Mouse (Mus musculus) MEL (cell line): Measurements from ENCODE around the gene Stat4. TPM values are rescaled to one million over a fixed set of nuclear protein-coding genes. Genes with fewer than 3 reads are reported as not detected.

Experiments
- DNase-seq: peaks from one replicate; pipeline ENCODE4 v3.0.0; 2011; ENCODE audit warnings: low read depth, low spot score
- H3K27ac ChIP-seq: 2 replicates; pipeline ENCODE4 v1.5.1; 2012; ENCODE audit warnings: low read depth, mild to moderate bottlenecking, control low read depth, low read length, moderate library complexity; ENCODE audit not compliant: control insufficient read depth
- H3K27me3 ChIP-seq, 2 experiments: fragments of 150-350 bp in 1 of 2; sonication (generic) in 1 of 2; 2 replicates each; pipeline ENCODE4 v1.6.1; 2012; ENCODE audit warnings: low read length in 2 of 2, mild to moderate bottlenecking in 2 of 2, improper control_type of control experiment in 1 of 2, moderate library complexity in 1 of 2; ENCODE audit not compliant: insufficient read depth in 2 of 2, control insufficient read depth in 1 of 2
- H3K36me3 ChIP-seq, 2 experiments: 2 replicates each; pipeline ENCODE4 v1.6.1; 2012 to 2014; ENCODE audit warnings: low read length in 2 of 2, improper control_type of control experiment in 1 of 2, inconsistent platforms in 1 of 2, mild to moderate bottlenecking in 1 of 2; ENCODE audit not compliant: insufficient read depth in 2 of 2, control insufficient read depth in 1 of 2
- H3K4me1 ChIP-seq, 2 experiments: fragments of 150-350 bp in 1 of 2; sonication (generic) in 1 of 2; 2 replicates each; pipeline ENCODE4 v1.6.1; 2012; ENCODE audit warnings: low read length in 2 of 2, improper control_type of control experiment in 1 of 2, mild to moderate bottlenecking in 1 of 2; ENCODE audit not compliant: insufficient read depth in 2 of 2, control insufficient read depth in 1 of 2
- H3K4me3 ChIP-seq, 2 experiments: fragments of 150-350 bp in 1 of 2; sonication (generic) in 1 of 2; 2 replicates each; pipeline ENCODE4 v1.5.1; 2012; ENCODE audit warnings: low read depth in 2 of 2, low read length in 2 of 2, mild to moderate bottlenecking in 2 of 2, moderate library complexity in 2 of 2, control low read depth in 1 of 2, improper control_type of control experiment in 1 of 2; ENCODE audit not compliant: control insufficient read depth in 1 of 2, insufficient read depth in 1 of 2
- H3K79me2 ChIP-seq: 2 replicates; pipeline ENCODE4 v1.6.1; 2012; ENCODE audit warnings: mild to moderate bottlenecking, low read length, moderate library complexity; ENCODE audit not compliant: control insufficient read depth, poor library complexity, insufficient read depth
- H3K9ac ChIP-seq: 2 replicates; pipeline ENCODE4 v1.6.1; 2012; ENCODE audit warnings: low read depth, mild to moderate bottlenecking, control low read depth, low read length, moderate library complexity; ENCODE audit not compliant: control insufficient read depth, poor library complexity, severe bottlenecking
- H3K9me3 ChIP-seq: fragments of 150-350 bp; sonication (generic); replicated peaks from 2 replicates; pipeline ENCODE4 v1.6.1; 2012; ENCODE audit warnings: mild to moderate bottlenecking, low read length, improper control_type of control experiment, moderate library complexity; ENCODE audit not compliant: insufficient read depth
- BHLHE40 ChIP-seq: IDR thresholded peaks from 2 replicates; pipeline ENCODE4 v1.6.1; 2012; ENCODE audit warnings: low read depth, mild to moderate bottlenecking, inconsistent platforms, low read length, improper control_type of control experiment, borderline replicate concordance
- CHD2 ChIP-seq: IDR thresholded peaks from 2 replicates; pipeline ENCODE4 v1.6.1; 2011; ENCODE audit warnings: low read length, improper control_type of control experiment
- E2F4 ChIP-seq: IDR thresholded peaks from 2 replicates; pipeline ENCODE4 v1.6.1; 2011; ENCODE audit warnings: low read depth, low read length, improper control_type of control experiment, borderline replicate concordance
- EP300 ChIP-seq, 2 experiments: IDR thresholded peaks; 2 replicates each; pipeline ENCODE4 v1.6.1; 2011; ENCODE audit warnings: improper control_type of control experiment in 2 of 2, low read length in 2 of 2, low read depth in 1 of 2, mild to moderate bottlenecking in 1 of 2
- GATA1 ChIP-seq: IDR thresholded peaks from 2 replicates; pipeline ENCODE4 v1.6.1; 2011; ENCODE audit warnings: low read depth, low read length, improper control_type of control experiment
- HCFC1 ChIP-seq: IDR thresholded peaks from 2 replicates; pipeline ENCODE4 v1.6.1; 2012; ENCODE audit warnings: low read depth, mild to moderate bottlenecking, inconsistent platforms, low read length, improper control_type of control experiment, moderate library complexity
- KAT2A ChIP-seq: conservative IDR thresholded peaks from 2 replicates; pipeline ENCODE4 v1.6.1; 2012; ENCODE audit warnings: low read depth, low read length, improper control_type of control experiment, inconsistent platforms
- MAX ChIP-seq: IDR thresholded peaks from 2 replicates; pipeline ENCODE4 v1.6.1; 2011; ENCODE audit warnings: low read length, improper control_type of control experiment
- MAZ ChIP-seq: IDR thresholded peaks from 2 replicates; pipeline ENCODE4 v1.6.1; 2012; ENCODE audit warnings: low read depth, mild to moderate bottlenecking, inconsistent platforms, low read length, improper control_type of control experiment
- MXI1 ChIP-seq: IDR thresholded peaks from 2 replicates; pipeline ENCODE4 v1.6.1; 2011; ENCODE audit warnings: mild to moderate bottlenecking, low read depth, low read length, improper control_type of control experiment
- MYC ChIP-seq: IDR thresholded peaks from 2 replicates; pipeline ENCODE4 v1.6.1; 2011; ENCODE audit warnings: low read depth, mild to moderate bottlenecking, low read length, improper control_type of control experiment, moderate library complexity
- NELFE ChIP-seq: IDR thresholded peaks from 2 replicates; pipeline ENCODE4 v1.6.1; 2011; ENCODE audit warnings: low read depth, low read length, improper control_type of control experiment
- POLR2A ChIP-seq, 2 experiments: IDR thresholded peaks; 2 replicates each; pipeline ENCODE4 v1.6.1; 2011 to 2012; ENCODE audit warnings: low read length in 2 of 2, mild to moderate bottlenecking in 2 of 2, control low read depth in 1 of 2, improper control_type of control experiment in 1 of 2, low read depth in 1 of 2, moderate library complexity in 1 of 2; ENCODE audit not compliant: control insufficient read depth in 1 of 2, insufficient read depth in 1 of 2, poor library complexity in 1 of 2
- POLR2AphosphoS2 ChIP-seq: IDR thresholded peaks from 2 replicates; pipeline ENCODE4 v1.6.1; 2011; ENCODE audit warnings: low read length, improper control_type of control experiment
- POLR2AphosphoS5 ChIP-seq: IDR thresholded peaks from 2 replicates; pipeline ENCODE4 v1.6.1; 2012; ENCODE audit warnings: low read depth, borderline replicate concordance, mild to moderate bottlenecking, inconsistent platforms, low read length, moderate library complexity, mixed read lengths
- RAD21 ChIP-seq: IDR thresholded peaks from 2 replicates; pipeline ENCODE4 v1.6.1; 2011; ENCODE audit warnings: mild to moderate bottlenecking, low read depth, low read length, improper control_type of control experiment
- SIN3A ChIP-seq: IDR thresholded peaks from 2 replicates; pipeline ENCODE4 v1.6.1; 2012; ENCODE audit warnings: low read length, improper control_type of control experiment, inconsistent platforms
- SMC3 ChIP-seq: IDR thresholded peaks from 2 replicates; pipeline ENCODE4 v1.6.1; 2011; ENCODE audit warnings: low read depth, low read length, improper control_type of control experiment
- TCF12 ChIP-seq: IDR thresholded peaks from 2 replicates; pipeline ENCODE4 v1.6.1; 2014; ENCODE audit warnings: low read depth, mild to moderate bottlenecking, inconsistent platforms, low read length, improper control_type of control experiment, moderate library complexity
- UBTF ChIP-seq: IDR thresholded peaks from 2 replicates; pipeline ENCODE4 v1.6.1; 2012; ENCODE audit warnings: low read depth, mild to moderate bottlenecking, inconsistent platforms, low read length, improper control_type of control experiment, moderate library complexity, borderline replicate concordance; ENCODE audit not compliant: insufficient read depth
- USF2 ChIP-seq, 2 experiments: IDR thresholded peaks; 2 replicates each; pipeline ENCODE4 v1.6.1; 2011 to 2012; ENCODE audit warnings: improper control_type of control experiment in 2 of 2, low read length in 2 of 2, borderline replicate concordance in 1 of 2, inconsistent platforms in 1 of 2, low read depth in 1 of 2, mild to moderate bottlenecking in 1 of 2; ENCODE audit not compliant: insufficient read depth in 1 of 2
- ZC3H11A ChIP-seq: IDR thresholded peaks from 2 replicates; pipeline ENCODE4 v1.6.1; 2012; ENCODE audit warnings: low read depth, mild to moderate bottlenecking, inconsistent platforms, low read length, improper control_type of control experiment
- ZKSCAN1 ChIP-seq: IDR thresholded peaks from 2 replicates; pipeline ENCODE4 v1.6.1; 2012; ENCODE audit warnings: low read depth, mild to moderate bottlenecking, inconsistent platforms, low read length, improper control_type of control experiment, moderate library complexity
- ZMIZ1 ChIP-seq: IDR thresholded peaks from 2 replicates; pipeline ENCODE4 v1.6.1; 2012; ENCODE audit warnings: low read depth, mild to moderate bottlenecking, inconsistent platforms, low read length, improper control_type of control experiment, moderate library complexity
- polyA plus RNA-seq, 2 experiments: library from polyadenylated mRNA; stranded (reverse) in 1 of 2; unstranded in 1 of 2; fragments of >175 nt in 1 of 2; fragments of >200 nt in 1 of 2; gene quantifications; 2 replicates each; pipeline versions ENCODE4 v1.2.1 to v1.2.4; 2012; ENCODE audit warnings: low replicate concordance in 2 of 2, low read depth in 1 of 2; ENCODE audit not compliant: insufficient read length in 2 of 2, insufficient read depth in 1 of 2, missing spikeins in 1 of 2
- total RNA-seq: library from RNA; depleted of rRNA; stranded (reverse); fragments of 300-350 nt; gene quantifications from 2 replicates; pipeline ENCODE4 v1.2.3, GENCODE M21; 2012

The Stat4 gene
- total and polyA plus RNA-seq, 3 experiments, result not detected

DNA sequence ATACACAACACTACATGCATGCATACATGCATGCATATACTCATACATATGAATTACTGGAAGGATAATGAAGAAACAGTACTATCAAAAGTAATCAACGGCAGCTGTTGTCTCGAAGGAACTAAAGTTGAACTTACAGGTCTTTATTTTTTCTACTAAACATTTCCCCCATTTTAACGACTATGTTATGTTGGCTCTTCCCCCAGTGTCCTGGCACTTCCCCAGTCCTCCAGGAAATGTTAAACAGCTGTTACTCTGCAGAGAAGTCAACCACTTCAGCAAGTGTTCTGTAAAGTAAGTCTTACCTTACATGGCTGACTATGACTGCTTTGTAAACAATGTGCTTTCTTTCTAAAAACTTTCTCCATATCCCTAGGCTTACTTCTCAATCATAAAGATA lies 9.1 kb downstream of the Stat4 start:
- no peak for DNase-seq
- Histone ChIP-seq H3K27me3 (no peaks in the 10 kb centered on the region), H3K27ac (no peak overlapping the region), H3K9ac (no peak overlapping the region), H3K4me1 (no peaks in the 10 kb centered on the region), H3K36me3 (no peaks in the 10 kb centered on the region), H3K9me3 (no peaks in the 10 kb centered on the region), H3K79me2 (no peaks in the 10 kb centered on the region), H3K4me3 (no peak overlapping the region)
- no peak for TF ChIP-seq POLR2AphosphoS5
- no peak for TF ChIP-seq SMC3
- TF ChIP-seq EP300 (IDR thresholded peaks at IDR 0.05; ENCODE audit: low read depth in 1 of 2, low read length in 2 of 2), result no peak
- TF ChIP-seq MYC, result no peak
- no peak for TF ChIP-seq GATA1
- no peak for TF ChIP-seq POLR2AphosphoS2
- no peak for TF ChIP-seq POLR2A (IDR thresholded peaks at IDR 0.05; ENCODE audit: control insufficient read depth in 1 of 2, insufficient read depth in 1 of 2, low read depth in 1 of 2, low read length in 2 of 2, poor library complexity in 1 of 2)
- no peak for TF ChIP-seq E2F4
- no peak for TF ChIP-seq MAX
- no peak for TF ChIP-seq HCFC1
- TF ChIP-seq SIN3A, result no peak
- TF ChIP-seq RAD21, result no peak
- TF ChIP-seq MAZ, result no peak
- TF ChIP-seq ZC3H11A, result no peak
- no peak for TF ChIP-seq TCF12
- TF ChIP-seq UBTF, result no peak
- no peak for TF ChIP-seq USF2 (IDR thresholded peaks at IDR 0.05; ENCODE audit: borderline replicate concordance in 1 of 2, insufficient read depth in 1 of 2, low read depth in 1 of 2, low read length in 2 of 2)
- no peak for TF ChIP-seq ZKSCAN1
- TF ChIP-seq ZMIZ1, result no peak
- TF ChIP-seq, all 39 proteins: peak for 0

DNA sequence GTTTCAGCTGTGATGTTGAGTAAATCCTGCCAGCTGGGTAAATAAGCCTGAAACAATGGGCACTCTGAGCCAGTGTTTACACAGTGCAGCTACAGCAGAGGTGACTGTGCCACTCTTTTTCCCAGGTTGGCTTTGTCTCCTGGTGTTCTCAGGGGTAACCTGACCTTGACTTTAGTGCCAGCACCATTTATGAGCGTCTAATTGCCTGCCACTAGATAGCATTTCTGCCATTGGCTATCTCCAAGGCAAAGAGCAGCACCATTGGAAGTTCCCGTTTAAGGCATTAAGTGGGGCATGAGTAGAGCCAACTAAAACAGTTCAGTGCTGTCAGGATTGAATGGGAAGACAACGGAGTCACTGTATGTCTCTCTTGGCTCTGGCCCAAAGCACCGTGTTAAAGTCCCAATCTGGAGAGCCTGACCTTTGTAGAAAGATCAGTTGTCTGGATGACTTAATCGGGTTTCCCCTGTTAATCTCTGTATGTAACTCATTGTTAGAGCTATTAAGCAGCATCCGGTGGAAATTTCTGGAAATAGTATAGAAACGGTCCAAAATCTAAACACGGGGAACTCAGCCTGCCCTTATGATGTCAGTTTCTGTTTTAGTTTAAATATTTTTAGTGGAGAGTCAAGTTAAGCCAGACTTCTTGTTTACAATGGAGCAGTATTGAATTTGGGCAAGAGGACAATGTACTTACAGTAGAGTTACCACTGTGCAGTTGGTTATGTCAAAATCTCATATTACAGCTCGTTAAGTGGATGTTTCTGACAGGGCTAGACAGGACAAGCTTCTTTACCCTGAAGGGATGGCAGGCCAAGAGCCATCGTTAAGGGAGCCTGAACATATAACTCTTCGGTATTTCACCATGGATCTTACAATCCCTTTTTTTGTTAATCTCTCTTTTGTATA lies 10.1 kb downstream of the Stat4 start:
- TF ChIP-seq NELFE, result no peak
- no peak for TF ChIP-seq POLR2AphosphoS5
- no peak for TF ChIP-seq ZC3H11A
- no peak for TF ChIP-seq CHD2
- TF ChIP-seq EP300 (IDR thresholded peaks at IDR 0.05; ENCODE audit: low read depth in 1 of 2, low read length in 2 of 2), result no peak
- TF ChIP-seq KAT2A, result no peak
- no peak for TF ChIP-seq MAZ
- no peak for TF ChIP-seq MAX
- no peak for TF ChIP-seq MXI1
- no peak for TF ChIP-seq HCFC1
- no peak for TF ChIP-seq BHLHE40
- TF ChIP-seq ZMIZ1, result no peak
- TF ChIP-seq, all 39 proteins: peak for 0
- DNase-seq, result no peak
- Histone ChIP-seq H3K4me1 (no peaks in the 10 kb centered on the region), H3K79me2 (no peaks in the 10 kb centered on the region), H3K9me3 (no peaks in the 10 kb centered on the region), H3K9ac (no peak overlapping the region), H3K4me3 (no peak overlapping the region), H3K27me3 (no peaks in the 10 kb centered on the region), H3K36me3 (no peaks in the 10 kb centered on the region), H3K27ac (no peak overlapping the region)
